Mouse (Mus musculus) midbrain, embryonic 14.5 days (tissue): ENCODE data around the gene Gm49405. TPM values are rescaled to one million over a fixed set of nuclear protein-coding genes. Genes with fewer than 3 reads are reported as not detected.
"Not testable (repeated sequence)": the region's sequence is repeated elsewhere in the genome, so short reads cannot be mapped to it uniquely, and the experiment has no call there.

ENCODE experiments used
- ATAC-seq: fragments of 200-750 bp; cut with Nextera tagmentation; 2 replicates; pipeline ENCODE4 v1.8.0; 2017; ENCODE audit warnings: moderate number of reproducible peaks, moderate library complexity; ENCODE audit not compliant: low FRiP score, low TSS enrichment
- DNase-seq: peaks from one replicate; pipeline ENCODE4 v3.0.0-alpha.2; 2015
- H3K27ac ChIP-seq: fragments of 300-500 bp; sonication (generic); replicated peaks from 2 replicates; pipeline ENCODE4 v1.5.1; 2014; ENCODE audit warnings: mild to moderate bottlenecking, low read depth, low read length, moderate library complexity
- H3K27me3 ChIP-seq: fragments of 300-500 bp; sonication (generic); 2 replicates; pipeline ENCODE4 v1.6.1; 2014; ENCODE audit warnings: low read length, control low read depth, mixed read lengths; ENCODE audit not compliant: control insufficient read depth, insufficient read depth
- H3K36me3 ChIP-seq: fragments of 300-500 bp; sonication (generic); 2 replicates; pipeline ENCODE4 v1.6.1; 2014; ENCODE audit warnings: low read length, control low read depth; ENCODE audit not compliant: control insufficient read depth, insufficient read depth
- H3K4me1 ChIP-seq: fragments of 300-500 bp; sonication (generic); 2 replicates; pipeline ENCODE4 v1.6.1; 2014; ENCODE audit warnings: mild to moderate bottlenecking, antibody characterized with exemption, low read length, control low read depth; ENCODE audit not compliant: control insufficient read depth, insufficient read depth
- H3K4me2 ChIP-seq: fragments of 300-500 bp; sonication (generic); 2 replicates; pipeline ENCODE4 v1.6.1; 2014; ENCODE audit warnings: mild to moderate bottlenecking, low read length, moderate library complexity
- H3K4me3 ChIP-seq: fragments of 300-500 bp; sonication (generic); replicated peaks from 2 replicates; pipeline ENCODE4 v1.5.1; 2014; ENCODE audit warnings: low read depth, low read length
- H3K9ac ChIP-seq: fragments of 300-500 bp; sonication (generic); replicated peaks from 2 replicates; pipeline ENCODE4 v1.6.1; 2014; ENCODE audit warnings: mild to moderate bottlenecking, low read length, moderate library complexity
- H3K9me3 ChIP-seq: fragments of 300-500 bp; sonication (generic); 2 replicates; pipeline ENCODE4 v1.6.1; 2016; ENCODE audit warnings: low read length, control low read depth, mixed read lengths; ENCODE audit not compliant: control insufficient read depth
- WGBS: fragments of 180-500 bp; shearing (Covaris S2); extraction: QIAGEN DNeasy Blood & Tissue Kit; methylation state at CpG from one replicate; pipeline ENCODE4 v1.1.7; 2014; 5-methylcytosine and 5-hydroxymethylcytosine counted together
- polyA plus RNA-seq: library from polyadenylated mRNA; unstranded; fragments of >200 nt; fragmentation: Nextera tagmentation; extraction: Ambion mirVana; gene quantifications from 2 replicates; pipeline ENCODE4 v1.2.1, GENCODE M21; 2014

Gm49405 gene
- polyA plus RNA-seq, 1 experiment from 2014 or later: 3.3 TPM

GRCm38 (mm10) chr19:4045966-4046865 is 45.8 kb downstream of the Gm49405 start, which contains the start of gene Gstp2:
Gene Gstp2 (minus strand): TSS chr19:4046023.
- Histone ChIP-seq H3K27me3 (no peaks in the 10 kb centered on the region), H3K9ac (no peak within 1 kb of the TSS), H3K4me3 (no peak within 1 kb of the TSS), H3K9me3 (no peaks in the 10 kb centered on the region), H3K36me3 (no peaks in the 10 kb centered on the region), H3K27ac (no peak within 1 kb of the TSS), H3K4me1 (no peaks in the 10 kb centered on the region), H3K4me2 (no peak within 1 kb of the TSS)
- 60% methylated on average over 16 of the region's 16 CpGs for WGBS
- ATAC-seq (no peak), DNase-seq (peak; percentile 75)

- no peak overlapping the region for H3K4me2 ChIP-seq
- H3K27me3 ChIP-seq: no peaks in the 10 kb centered on the region
- no peaks in the 10 kb centered on the region for H3K4me1 ChIP-seq
- H3K4me3 ChIP-seq: no peak overlapping the region
- ATAC-seq (no peak), DNase-seq (no peak)
- H3K36me3 ChIP-seq: no peaks in the 10 kb centered on the region
- no peak overlapping the region for H3K9ac ChIP-seq
- H3K27ac ChIP-seq: no peak overlapping the region
- no peaks in the 10 kb centered on the region for H3K9me3 ChIP-seq
- 81% methylated on average over 8 of the region's 8 CpGs for WGBS
Measured at GRCm38 (mm10) chr19:4046866-4047254, 46.4 kb downstream of the Gm49405 start.

GRCm38 (mm10) chr19:4047859-4048258 is 47.4 kb downstream of the Gm49405 start:
- no peak overlapping the region for H3K4me2 ChIP-seq
- no peaks in the 10 kb centered on the region for H3K27me3 ChIP-seq
- no peak overlapping the region for H3K27ac ChIP-seq
- H3K36me3 ChIP-seq: no peaks in the 10 kb centered on the region
- no peak for ATAC-seq
- no peaks in the 10 kb centered on the region for H3K4me1 ChIP-seq
- H3K4me3 ChIP-seq: no peak overlapping the region
- 15% methylated on average over 4 of the region's 4 CpGs for WGBS
- peak; percentile 89 for DNase-seq
- H3K9ac ChIP-seq: no peak overlapping the region
- no peaks in the 10 kb centered on the region for H3K9me3 ChIP-seq

- not testable (repeated sequence) for H3K36me3 ChIP-seq, H3K27ac ChIP-seq, H3K4me1 ChIP-seq, H3K27me3 ChIP-seq, H3K9me3 ChIP-seq, H3K4me3 ChIP-seq, H3K4me2 ChIP-seq, H3K9ac ChIP-seq, DNase-seq, ATAC-seq
- WGBS: 82% methylated on average over 5 of the region's 5 CpGs
Measured at GRCm38 (mm10) chr19:4049069-4049468, 48.6 kb downstream of the Gm49405 start.

- H3K9ac ChIP-seq: no peak overlapping the region
- no peak for DNase-seq
- no peak overlapping the region for H3K27ac ChIP-seq
- no peaks in the 10 kb centered on the region for H3K9me3 ChIP-seq
- no peak for ATAC-seq
- H3K4me3 ChIP-seq: no peak overlapping the region
- no peak overlapping the region for H3K4me2 ChIP-seq
- WGBS: 94% methylated on average over 5 of the region's 5 CpGs
- no peaks in the 10 kb centered on the region for H3K36me3 ChIP-seq
- H3K4me1 ChIP-seq: no peaks in the 10 kb centered on the region
- no peaks in the 10 kb centered on the region for H3K27me3 ChIP-seq
Measured at GRCm38 (mm10) chr19:4051016-4051415, 50.6 kb downstream of the Gm49405 start.

GRCm38 (mm10) chr19:4051741-4052515 is 51.5 kb downstream of the Gm49405 start:
- Histone ChIP-seq H3K9me3 (no peaks in the 10 kb centered on the region), H3K4me1 (no peaks in the 10 kb centered on the region), H3K4me3 (no peak overlapping the region), H3K36me3 (no peaks in the 10 kb centered on the region), H3K4me2 (no peak overlapping the region), H3K9ac (no peak overlapping the region), H3K27ac (no peak overlapping the region), H3K27me3 (no peaks in the 10 kb centered on the region)
- DNase-seq: peak; percentile 77
- ATAC-seq: no peak
- 54% methylated on average over 10 of the region's 10 CpGs for WGBS

GRCm38 (mm10) chr19:4052516-4053030 is 52.1 kb downstream of the Gm49405 start:
- DNase-seq: no peak
- Histone ChIP-seq H3K36me3 (no peaks in the 10 kb centered on the region), H3K4me3 (no peak overlapping the region), H3K27me3 (no peaks in the 10 kb centered on the region), H3K4me1 (no peaks in the 10 kb centered on the region), H3K9me3 (no peaks in the 10 kb centered on the region), H3K9ac (no peak overlapping the region), H3K27ac (no peak overlapping the region), H3K4me2 (no peak overlapping the region)
- WGBS: 62% methylated on average over 5 of the region's 5 CpGs
- no peak for ATAC-seq

- WGBS: 83% methylated on average over 5 of the region's 5 CpGs
- ATAC-seq: no peak
- H3K27me3 ChIP-seq: no peaks in the 10 kb centered on the region
- H3K36me3 ChIP-seq: no peaks in the 10 kb centered on the region
- no peak overlapping the region for H3K9ac ChIP-seq
- H3K9me3 ChIP-seq: no peaks in the 10 kb centered on the region
- no peak for DNase-seq
- no peak overlapping the region for H3K27ac ChIP-seq
- H3K4me3 ChIP-seq: no peak overlapping the region
- no peaks in the 10 kb centered on the region for H3K4me1 ChIP-seq
- H3K4me2 ChIP-seq: no peak overlapping the region
Measured at GRCm38 (mm10) chr19:4054613-4055012, 54.2 kb downstream of the Gm49405 start.
